ENCODE assay signal across 25 mouse cellular contexts in genomic region chr10:4289636-4290035, GRCm38 (mm10). TPM values are rescaled to one million over a fixed set of nuclear protein-coding genes. Genes with fewer than 3 reads are reported as not detected.
DNase-seq lines count a peak whose midpoint lies in the region; ATAC-seq and TF ChIP-seq lines count a peak whose summit lies in the region.
"Had no signal": no experiment of that assay in that cellular context is flagged by ENCODE, and none has a peak within 500 bp of the region (broad histone marks: within the 10 kb centered on the region; RNA-seq: fewer than 3 reads in every experiment).

No protein-coding gene starts in this region.

- H3K4me3 ChIP-seq in limb, embryonic 12.5 days (replicated peaks): no peak overlapping the region
- H3K4me3 ChIP-seq in limb, embryonic 10.5 days: no peak overlapping the region
- peak overlapping the region; percentile 42 to 49 for H3K4me3 ChIP-seq in ES-E14 (ENCODE audit: insufficient read depth in 1 of 2, low read depth in 1 of 2, low read length in 2 of 2, poor library complexity in 1 of 2, severe bottlenecking in 1 of 2)
- H3K4me3 ChIP-seq: embryonic facial prominence, embryonic 12.5 days; embryonic facial prominence, embryonic 15.5 days; forebrain, embryonic 12.5 days; forebrain, embryonic 15.5 days; heart, embryonic 12.5 days; heart, embryonic 15.5 days; hindbrain, embryonic 10.5 days; hindbrain, embryonic 13.5 days had no signal

- no peaks in the 10 kb centered on the region for H3K9me3 ChIP-seq in limb, embryonic 12.5 days
- H3K9me3 ChIP-seq in limb, embryonic 10.5 days (replicated peaks): no peaks in the 10 kb centered on the region
- no peaks in the 10 kb centered on the region for H3K9me3 ChIP-seq in ES-E14 (ENCODE audit: control insufficient read depth, insufficient read depth, low read depth, low read length)
- H3K9me3 ChIP-seq: embryonic facial prominence, embryonic 12.5 days; embryonic facial prominence, embryonic 15.5 days; forebrain, embryonic 12.5 days; forebrain, embryonic 15.5 days; heart, embryonic 12.5 days; heart, embryonic 15.5 days; hindbrain, embryonic 10.5 days; hindbrain, embryonic 13.5 days had no signal

- H3K27me3 ChIP-seq in limb, embryonic 12.5 days: no peaks in the 10 kb centered on the region
- no peaks in the 10 kb centered on the region for H3K27me3 ChIP-seq in limb, embryonic 10.5 days (ENCODE audit: low read depth, poor library complexity, severe bottlenecking)
- H3K27me3 ChIP-seq: CH12.LX; embryonic facial prominence, embryonic 12.5 days; embryonic facial prominence, embryonic 15.5 days; forebrain, embryonic 12.5 days; forebrain, embryonic 15.5 days; heart, embryonic 12.5 days; heart, embryonic 15.5 days; hindbrain, embryonic 13.5 days had no signal

- peak overlapping the region; percentile 32; the same call in 1 of the 2 replicates for H3K27ac ChIP-seq in limb, embryonic 12.5 days
- H3K27ac ChIP-seq in limb, embryonic 10.5 days: no peak overlapping the region
- peak overlapping the region; percentile 88 for H3K27ac ChIP-seq in ES-E14 (ENCODE audit: insufficient read depth, low read depth, low read length, poor library complexity, severe bottlenecking)
- H3K27ac ChIP-seq: embryonic facial prominence, embryonic 12.5 days; embryonic facial prominence, embryonic 15.5 days; forebrain, embryonic 12.5 days; forebrain, embryonic 15.5 days; heart, embryonic 15.5 days; hindbrain, embryonic 10.5 days; hindbrain, embryonic 13.5 days had no signal

- peaks cover 17% of the 10 kb centered on the region for H3K4me1 ChIP-seq in limb, embryonic 12.5 days (replicated peaks)
- H3K4me1 ChIP-seq in limb, embryonic 10.5 days: peaks cover 7% of the 10 kb centered on the region; the same call in 1 of the 2 replicates
- peaks cover 8 to 25% of the 10 kb centered on the region in 2 experiments for H3K4me1 ChIP-seq in ES-E14 (ENCODE audit: control insufficient read depth in 2 of 2, insufficient read depth in 2 of 2, low read length in 2 of 2, poor library complexity in 1 of 2)
- H3K4me1 ChIP-seq: forebrain, embryonic 15.5 days had no signal

- no peak overlapping the region for H3K4me2 ChIP-seq in limb, embryonic 12.5 days
- H3K4me2 ChIP-seq: embryonic facial prominence, embryonic 12.5 days; embryonic facial prominence, embryonic 15.5 days; forebrain, embryonic 12.5 days; forebrain, embryonic 15.5 days; heart, embryonic 12.5 days; heart, embryonic 15.5 days; hindbrain, embryonic 13.5 days had no signal

- DNase-seq in limb, embryonic 10.5 days (ENCODE audit: low spot score): no peak
- peak; percentile 79 for DNase-seq in ES-E14 (ENCODE audit: low read depth, low spot score)
- DNase-seq in ZHBTc4 (ENCODE audit: low read depth, low spot score): peak; percentile 95
- DNase-seq in left cerebral cortex, adult 9 months (ENCODE audit: low spot score in 2 of 2): no peak
- DNase-seq in ovary, postnatal 14 days (ENCODE audit: low spot score): no peak
- DNase-seq: adrenal gland, adult 2 months; adrenal gland, postnatal 14 days; B cell, adult 2 months; cerebellum, adult 11 months; gastrocnemius, postnatal 25 days; heart, adult 18-20 months; heart, postnatal 10 days; heart, postnatal 36 days had no signal

- no peak overlapping the region for H3K9ac ChIP-seq in limb, embryonic 12.5 days (replicated peaks)
- no peak overlapping the region for H3K9ac ChIP-seq in ES-E14 (ENCODE audit: insufficient read depth, low read depth, low read length, poor library complexity, severe bottlenecking)
- H3K9ac ChIP-seq: embryonic facial prominence, embryonic 12.5 days; embryonic facial prominence, embryonic 15.5 days; forebrain, embryonic 12.5 days; forebrain, embryonic 15.5 days; heart, embryonic 12.5 days; heart, embryonic 15.5 days; hindbrain, embryonic 13.5 days had no signal

- ATAC-seq in limb, embryonic 12.5 days (ENCODE audit: insufficient number of reproducible peaks, insufficient read depth, low FRiP score, low TSS enrichment, low read depth): no peak
- ATAC-seq: forebrain, embryonic 15.5 days; inflammation-experienced regulatory T-cells, adult 6 months; intestine, embryonic 16.5 days had no signal

- in situ Hi-C loops in ES-E14 (cut with MboI; ENCODE audit: low sequenced_read_pairs in 2 of 2, unreplicated experiment in 2 of 2): no loop called here

- H3K36me3 ChIP-seq in limb, embryonic 12.5 days: no peaks in the 10 kb centered on the region
- H3K36me3 ChIP-seq in limb, embryonic 10.5 days: no peaks in the 10 kb centered on the region
- peaks cover 4% of the 10 kb centered on the region; the same call in 1 of the 2 replicates for H3K36me3 ChIP-seq in ES-E14 (ENCODE audit: control insufficient read depth, insufficient read depth, low read length, poor library complexity, severe bottlenecking)
- H3K36me3 ChIP-seq: embryonic facial prominence, embryonic 12.5 days; embryonic facial prominence, embryonic 15.5 days; forebrain, embryonic 12.5 days; forebrain, embryonic 15.5 days; heart, embryonic 12.5 days; heart, embryonic 15.5 days; hindbrain, embryonic 10.5 days; hindbrain, embryonic 13.5 days had no signal

- 29% methylated on average over 3 of the region's 3 CpGs for WGBS in limb, embryonic 12.5 days
- 46% methylated on average over 3 of the region's 3 CpGs for WGBS in limb, embryonic 10.5 days

TF ChIP-seq in ES-E14, 5 proteins besides CTCF, POLR2A, EP300 and RAD21:
- TF ChIP-seq ZC3H11A (IDR thresholded peaks at IDR 0.05; ENCODE audit: borderline replicate concordance, low read depth, low read length): no peak
- no peak for TF ChIP-seq ZNF384 (IDR thresholded peaks at IDR 0.05; ENCODE audit: low read depth, low read length)
- no peak for TF ChIP-seq MAFK (IDR thresholded peaks at IDR 0.05; ENCODE audit: insufficient read depth, low read depth, low read length)
- TF ChIP-seq CHD2 (IDR thresholded peaks at IDR 0.05; ENCODE audit: low read depth, low read length): no peak
- no peak for TF ChIP-seq HCFC1 (IDR thresholded peaks at IDR 0.05; ENCODE audit: borderline replicate concordance, insufficient read depth, low read length)

RNA-seq across cellular contexts. Expression of gene Akap12, which starts 23.5 kb away (rescaled TPM):
- 15.7 and 18.1 TPM in 2 replicates for polyA plus RNA-seq in limb, embryonic 12.5 days (2016; fragmentation: Nextera tagmentation; extraction: Ambion mirVana)
- polyA plus RNA-seq in limb, embryonic 10.5 days (2016; fragmentation: Nextera tagmentation; extraction: Ambion mirVana): 8.4 and 9.0 TPM in 2 replicates
- 346 and 466 TPM in 2 replicates for total RNA-seq in ES-E14 (2012; rRNA removed)

Comparison
In these comparisons a context has a peak if more than half of its experiments do, and no peak if none do; other contexts are left out.
1. H3K4me3 ChIP-seq: peak in ES-E14 (2 of 2); none in limb, embryonic 12.5 days (single experiment) and limb, embryonic 10.5 days (single experiment).
2. DNase-seq: peak in ES-E14 (single experiment) and ZHBTc4 (single experiment); none in limb, embryonic 10.5 days (single experiment), left cerebral cortex, adult 9 months (0 of 2) and ovary, postnatal 14 days (single experiment).